Mouse (Mus musculus) c-Kit-positive CD71-positive TER-119-negative erythroid progenitor cells, embryonic 14.5 days (primary cell): ENCODE measurements around the gene Ccdc43.

Experiments used
- DNase-seq: peaks from one replicate; pipeline ENCODE4 v3.0.0-alpha.2; 2013; ENCODE audit warnings: low read depth

Gene Ccdc43

GRCm38 (mm10) chr11:102665151-102665550 is 32.4 kb downstream of the Ccdc43 start:
- DNase-seq = no peak

- DNase-seq = no peak
Observed at GRCm38 (mm10) chr11:102663416-102663815, 34.2 kb downstream of the Ccdc43 start, which contains the start of gene Meioc. Gene Meioc, plus strand, starts transcription at chr11:102663716.

GRCm38 (mm10) chr11:102656931-102657330 is 40.7 kb downstream of the Ccdc43 start:
- DNase-seq = no peak

- DNase-seq = no peak
Observed at GRCm38 (mm10) chr11:102656326-102656926, 41.2 kb downstream of the Ccdc43 start.

- no peak for DNase-seq
Observed at GRCm38 (mm10) chr11:102655888-102656287, 41.7 kb downstream of the Ccdc43 start.

GRCm38 (mm10) chr11:102652844-102653243 is 44.7 kb downstream of the Ccdc43 start:
- DNase-seq = peak; percentile 13

- DNase-seq = peak; percentile 41
Observed at GRCm38 (mm10) chr11:102651381-102651780, 46.2 kb downstream of the Ccdc43 start.

- DNase-seq = no peak
Observed at GRCm38 (mm10) chr11:102647885-102648284, 49.7 kb downstream of the Ccdc43 start.

GRCm38 (mm10) chr11:102646226-102646625 is 51.4 kb downstream of the Ccdc43 start:
- no peak for DNase-seq

GRCm38 (mm10) chr11:102643891-102644382 is 53.6 kb downstream of the Ccdc43 start:
- DNase-seq = no peak

- no peak for DNase-seq
Observed at GRCm38 (mm10) chr11:102636887-102637286, 60.7 kb downstream of the Ccdc43 start.
